Mouse (Mus musculus) midbrain, embryonic 15.5 days (tissue): Measurements from ENCODE around the gene Bcas3. TPM values are rescaled to one million over a fixed set of nuclear protein-coding genes. Genes with fewer than 3 reads are reported as not detected.
A peak's percentile ranks its signal among the peaks of the same experiment; 100 is the strongest.

ENCODE experiments used
- ATAC-seq: fragments of 200-750 bp; cut with Nextera tagmentation; replicated peaks from 2 replicates; pipeline ENCODE4 v1.8.0; 2017; ENCODE audit warnings: moderate TSS enrichment
- H3K27ac ChIP-seq: fragments of 300-500 bp; sonication (generic); 2 replicates; pipeline ENCODE4 v1.5.1; 2015; ENCODE audit warnings: mild to moderate bottlenecking, inconsistent platforms
- H3K27me3 ChIP-seq: fragments of 300-500 bp; sonication (generic); replicated peaks from 2 replicates; pipeline ENCODE4 v1.6.1; 2015; ENCODE audit warnings: inconsistent platforms
- H3K36me3 ChIP-seq: fragments of 300-500 bp; sonication (generic); replicated peaks from 2 replicates; pipeline ENCODE4 v1.6.1; 2015; ENCODE audit warnings: inconsistent platforms
- H3K4me1 ChIP-seq: fragments of 300-500 bp; sonication (generic); 2 replicates; pipeline ENCODE4 v1.6.1; 2015; ENCODE audit warnings: inconsistent platforms
- H3K4me2 ChIP-seq: fragments of 300-500 bp; sonication (generic); 2 replicates; pipeline ENCODE4 v1.6.1; 2015; ENCODE audit warnings: inconsistent platforms, mild to moderate bottlenecking, moderate library complexity
- H3K4me3 ChIP-seq: fragments of 300-500 bp; sonication (generic); 2 replicates; pipeline ENCODE4 v1.5.1; 2015; ENCODE audit warnings: mild to moderate bottlenecking, inconsistent platforms
- H3K9ac ChIP-seq: fragments of 300-500 bp; sonication (generic); 2 replicates; pipeline ENCODE4 v1.6.1; 2015; ENCODE audit warnings: mild to moderate bottlenecking, inconsistent platforms
- H3K9me3 ChIP-seq: fragments of 300-500 bp; sonication (generic); 2 replicates; pipeline ENCODE4 v1.6.1; 2016; ENCODE audit warnings: inconsistent platforms
- WGBS: fragments of 180-500 bp; shearing (Covaris S2); methylation state at CpG from one replicate; pipeline ENCODE4 v1.1.7; 2015; ENCODE audit warnings: mixed read lengths; 5-methylcytosine and 5-hydroxymethylcytosine counted together
- polyA plus RNA-seq: library from polyadenylated mRNA; unstranded; fragments of >200 nt; fragmentation: Nextera tagmentation; extraction: Ambion mirVana; gene quantifications from 2 replicates; pipeline ENCODE4 v1.2.1, GENCODE M21; 2015

Bcas3 gene
- polyA plus RNA-seq: 30.8 and 33.1 TPM in 2 replicates

- Histone ChIP-seq H3K4me3 (peak within 1 kb of the TSS; percentile 76), H3K27ac (peak within 1 kb of the TSS; percentile 49), H3K27me3 (no peaks in the 10 kb centered on the region), H3K4me2 (peak within 1 kb of the TSS; percentile 91), H3K36me3 (0 out of 2 replicates have a peak, but pooled peaks cover 3% of the 10 kb centered on the region), H3K4me1 (peaks cover 12% of the 10 kb centered on the region), H3K9ac (peak within 1 kb of the TSS; percentile 66), H3K9me3 (no peaks in the 10 kb centered on the region)
- WGBS: under 1% methylated on average over 47 of the region's 47 CpGs
- peak; percentile 100 for ATAC-seq
These were observed at the start of gene Bcas3 for GRCm38 (mm10) chr11:85352539-85353380. Bcas3 (plus strand) TSS chr11:85353167.

GRCm38 (mm10) chr11:85306577-85307260 is 46.2 kb upstream of the Bcas3 start:
- H3K27me3 ChIP-seq: no peaks in the 10 kb centered on the region
- WGBS: 78% methylated on average over 4 of the region's 4 CpGs
- peaks cover 7% of the 10 kb centered on the region; the same call in 1 of the 2 replicates for H3K4me1 ChIP-seq
- no peaks in the 10 kb centered on the region for H3K36me3 ChIP-seq
- H3K9ac ChIP-seq: no peak overlapping the region
- no peaks in the 10 kb centered on the region for H3K9me3 ChIP-seq
- no peak overlapping the region for H3K4me2 ChIP-seq
- no peak overlapping the region for H3K27ac ChIP-seq
- ATAC-seq: no peak
- H3K4me3 ChIP-seq: no peak overlapping the region

GRCm38 (mm10) chr11:85308799-85309198 is 44.2 kb upstream of the Bcas3 start:
- Histone ChIP-seq H3K9me3 (no peaks in the 10 kb centered on the region), H3K36me3 (no peaks in the 10 kb centered on the region), H3K9ac (no peak overlapping the region), H3K4me2 (no peak overlapping the region), H3K27me3 (no peaks in the 10 kb centered on the region), H3K4me1 (peaks cover 25% of the 10 kb centered on the region), H3K27ac (no peak overlapping the region), H3K4me3 (no peak overlapping the region)
- WGBS: 76% methylated on average over 2 of the region's 2 CpGs
- no peak for ATAC-seq

GRCm38 (mm10) chr11:85310407-85310712 is 42.6 kb upstream of the Bcas3 start:
- Histone ChIP-seq H3K9me3 (no peaks in the 10 kb centered on the region), H3K4me1 (peaks cover 31% of the 10 kb centered on the region), H3K4me3 (peak overlapping the region; percentile 69), H3K27ac (peak overlapping the region; percentile 64), H3K4me2 (peak overlapping the region; percentile 98), H3K27me3 (no peaks in the 10 kb centered on the region), H3K36me3 (no peaks in the 10 kb centered on the region), H3K9ac (peak overlapping the region; percentile 49; the same call in 1 of the 2 replicates)
- ATAC-seq: no peak
- WGBS: under 1% methylated on average over 15 of the region's 15 CpGs

- under 1% methylated on average over 78 of the region's 78 CpGs for WGBS
- Histone ChIP-seq H3K36me3 (no peaks in the 10 kb centered on the region), H3K9ac (peak within 1 kb of the TSS; percentile 61), H3K9me3 (no peaks in the 10 kb centered on the region), H3K4me1 (peaks cover 31% of the 10 kb centered on the region), H3K4me2 (peak within 1 kb of the TSS; percentile 98), H3K27me3 (no peaks in the 10 kb centered on the region), H3K27ac (peak within 1 kb of the TSS; percentile 90), H3K4me3 (peak within 1 kb of the TSS; percentile 69)
- ATAC-seq: peak; percentile 95
These were observed 42.0 kb upstream of the Bcas3 start, which contains the start of gene Ppm1d for GRCm38 (mm10) chr11:85310713-85311574. Ppm1d (plus strand) TSS chr11:85311244.

GRCm38 (mm10) chr11:85311645-85312490 is 41.1 kb upstream of the Bcas3 start:
- Histone ChIP-seq H3K27ac (peak overlapping the region; percentile 90), H3K36me3 (no peaks in the 10 kb centered on the region), H3K27me3 (no peaks in the 10 kb centered on the region), H3K9ac (peak overlapping the region; percentile 61), H3K4me2 (peak overlapping the region; percentile 65), H3K9me3 (no peaks in the 10 kb centered on the region), H3K4me3 (peak overlapping the region; percentile 69), H3K4me1 (peaks cover 31% of the 10 kb centered on the region)
- under 1% methylated on average over 56 of the region's 56 CpGs for WGBS
- peak; percentile 68 for ATAC-seq

- Histone ChIP-seq H3K27ac (0 out of 2 replicates have a peak overlapping the region, but pooled peaks have one; percentile 29), H3K4me2 (peak overlapping the region; percentile 65), H3K9me3 (no peaks in the 10 kb centered on the region), H3K9ac (peak overlapping the region; percentile 61; the same call in 1 of the 2 replicates), H3K27me3 (no peaks in the 10 kb centered on the region), H3K4me1 (peaks cover 31% of the 10 kb centered on the region), H3K36me3 (no peaks in the 10 kb centered on the region), H3K4me3 (peak overlapping the region; percentile 69)
- ATAC-seq: no peak
- 25% methylated on average over 2 of the region's 2 CpGs for WGBS
These were observed 40.1 kb upstream of the Bcas3 start for GRCm38 (mm10) chr11:85312818-85313217.

GRCm38 (mm10) chr11:85313361-85313760 is 39.6 kb upstream of the Bcas3 start:
- H3K4me2 ChIP-seq: peak overlapping the region; percentile 65
- H3K27ac ChIP-seq: no peak overlapping the region
- ATAC-seq: no peak
- no peaks in the 10 kb centered on the region for H3K9me3 ChIP-seq
- no peaks in the 10 kb centered on the region for H3K27me3 ChIP-seq
- no peak overlapping the region for H3K9ac ChIP-seq
- H3K36me3 ChIP-seq: no peaks in the 10 kb centered on the region
- WGBS: 85% methylated on average over 3 of the region's 3 CpGs
- H3K4me1 ChIP-seq: peaks cover 31% of the 10 kb centered on the region
- H3K4me3 ChIP-seq: peak overlapping the region; percentile 69

- no peak overlapping the region for H3K4me2 ChIP-seq
- H3K27me3 ChIP-seq: no peaks in the 10 kb centered on the region
- no peaks in the 10 kb centered on the region for H3K4me1 ChIP-seq
- H3K9me3 ChIP-seq: no peaks in the 10 kb centered on the region
- H3K4me3 ChIP-seq: no peak overlapping the region
- no peaks in the 10 kb centered on the region for H3K36me3 ChIP-seq
- no peak for ATAC-seq
- no peak overlapping the region for H3K9ac ChIP-seq
- WGBS: 86% methylated on average over 9 of the region's 9 CpGs
- no peak overlapping the region for H3K27ac ChIP-seq
These were observed 29.2 kb upstream of the Bcas3 start for GRCm38 (mm10) chr11:85323567-85324330.

GRCm38 (mm10) chr11:85328717-85329116 is 24.2 kb upstream of the Bcas3 start:
- Histone ChIP-seq H3K4me3 (no peak overlapping the region), H3K27ac (no peak overlapping the region), H3K27me3 (no peaks in the 10 kb centered on the region), H3K36me3 (peaks cover 6% of the 10 kb centered on the region), H3K4me1 (no peaks in the 10 kb centered on the region), H3K4me2 (no peak overlapping the region), H3K9ac (no peak overlapping the region), H3K9me3 (no peaks in the 10 kb centered on the region)
- WGBS: 96% methylated on average over 3 of the region's 3 CpGs
- ATAC-seq: no peak
